Mouse (Mus musculus) lung, postnatal 10 days (tissue): Measurements from ENCODE around the gene Ascc3.

Experiments
- DNase-seq: peaks from one replicate; pipeline ENCODE4 v3.0.0; 2021

The Ascc3 gene

GRCm38 (mm10) chr10:50895881-50896766 is 303.7 kb downstream of the Ascc3 start:
- DNase-seq: no peak

GRCm38 (mm10) chr10:50896767-50897390 is 304.4 kb downstream of the Ascc3 start:
- DNase-seq: no peak

DNA sequence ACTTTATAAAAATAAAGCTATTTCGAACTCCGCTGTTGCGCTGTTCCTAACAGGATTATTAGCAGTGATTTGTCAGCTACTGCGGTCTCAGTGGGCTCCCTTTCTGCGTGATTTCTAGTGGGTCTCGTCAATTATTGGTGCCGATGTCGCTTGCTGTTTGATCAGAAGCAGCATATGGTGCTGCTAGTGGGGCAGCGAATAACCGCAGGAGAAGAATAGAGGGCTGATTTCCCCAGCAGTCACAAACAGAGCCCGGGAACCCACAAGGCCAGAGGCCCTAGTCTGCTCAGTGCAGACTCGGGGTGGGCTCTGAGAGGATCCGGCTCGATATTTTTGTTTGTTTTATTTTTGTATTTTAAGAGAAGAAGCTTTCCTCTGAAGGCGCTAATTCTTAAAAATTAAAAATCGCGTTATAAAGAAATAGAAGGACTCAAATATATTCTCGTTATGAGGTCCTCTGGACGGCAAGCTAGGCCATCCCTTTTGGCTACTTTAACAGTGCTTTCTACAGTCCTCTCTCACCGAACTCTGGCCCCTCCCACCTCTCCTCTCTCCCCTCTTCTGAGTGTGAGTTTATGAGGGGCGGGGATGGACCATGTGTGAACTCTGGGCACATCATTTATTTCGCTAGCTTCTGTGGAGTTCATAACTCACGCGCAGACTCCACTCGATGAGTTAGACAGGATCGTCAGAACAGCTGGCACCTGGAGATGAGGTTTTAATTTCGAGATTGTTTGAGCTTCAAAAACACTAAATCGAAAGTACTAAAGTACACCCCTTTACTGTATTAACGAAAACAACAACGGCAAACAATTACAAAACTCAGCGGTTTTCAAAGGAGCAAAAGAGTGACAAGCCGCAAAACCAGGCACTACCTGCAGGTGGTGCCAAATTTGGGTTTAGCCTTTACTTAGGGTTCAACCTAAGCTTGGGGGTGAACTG is 305.3 kb downstream of the Ascc3 start:
- DNase-seq: no peak

DNA sequence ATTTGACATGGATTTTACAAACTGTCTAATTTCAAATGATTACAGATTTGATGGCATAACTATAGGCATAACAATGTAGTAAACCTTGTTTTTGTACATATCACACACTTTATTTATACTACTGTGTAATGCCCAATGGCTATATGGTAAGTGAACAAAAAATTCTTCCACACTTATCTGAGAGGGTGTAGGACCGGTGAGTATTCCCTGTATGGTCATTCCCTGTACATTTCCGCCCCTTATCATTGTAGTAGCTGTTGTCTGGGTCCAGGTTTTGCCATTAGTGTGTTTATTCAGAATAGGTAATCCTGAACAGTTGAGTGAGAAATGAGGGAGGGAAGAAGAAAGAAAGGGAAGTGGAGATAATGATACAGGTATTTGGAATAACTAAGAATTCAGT is 306.2 kb downstream of the Ascc3 start:
- no peak for DNase-seq

- no peak for DNase-seq
These were observed 307.6 kb downstream of the Ascc3 start for GRCm38 (mm10) chr10:50899846-50900745.
